Mouse (Mus musculus): ENCODE results near the gene Slc16a7. TPM values are rescaled to one million over a fixed set of nuclear protein-coding genes. Genes with fewer than 3 reads are reported as not detected.

The Slc16a7 gene
- polyA plus RNA-seq, 1 experiment = 0.46 TPM

DNA sequence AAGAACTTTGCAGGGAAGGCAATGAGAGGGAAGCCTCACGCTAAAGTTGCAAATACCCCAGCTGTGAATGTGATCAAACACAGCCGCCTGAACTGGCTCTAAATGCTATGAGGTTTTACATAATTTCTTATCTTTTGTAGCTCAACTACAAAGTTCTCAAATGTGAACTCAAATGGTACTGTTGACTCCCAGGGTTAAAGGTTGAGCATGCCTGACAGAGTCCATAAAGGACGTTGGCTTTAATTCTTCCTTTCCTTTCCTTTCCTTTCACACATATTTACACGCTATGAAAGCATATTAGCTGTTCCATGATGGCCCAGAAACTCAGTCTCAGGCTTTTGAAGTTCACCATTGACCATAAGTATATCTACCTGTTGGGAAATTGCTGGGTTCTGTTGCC is 42.9 kb downstream of the Slc16a7 start:
- no peak for TF ChIP-seq POLR2A (IDR thresholded peaks at IDR 0.05; ENCODE audit: low read depth, low read length)
- no peak for TF ChIP-seq CTCF (IDR thresholded peaks at IDR 0.05; ENCODE audit: extremely low read depth, insufficient read length, insufficient replicate concordance, low read depth, low read length)
- Histone ChIP-seq H3K27ac (ENCODE audit: insufficient read depth, low read depth, low read length) (no peak overlapping the region), H3K4me1 (ENCODE audit: control insufficient read depth, insufficient read depth, insufficient read length, low read length) (no peaks in the 10 kb centered on the region), H3K27me3 (ENCODE audit: control insufficient read depth, insufficient read depth, low read length) (no peaks in the 10 kb centered on the region), H3K4me3 (ENCODE audit: low read depth, low read length) (no peak overlapping the region), H3K36me3 (ENCODE audit: control insufficient read depth, insufficient read depth, low read length) (no peaks in the 10 kb centered on the region)
- 34% methylated on average over 4 of the region's 4 CpGs for WGBS

DNA sequence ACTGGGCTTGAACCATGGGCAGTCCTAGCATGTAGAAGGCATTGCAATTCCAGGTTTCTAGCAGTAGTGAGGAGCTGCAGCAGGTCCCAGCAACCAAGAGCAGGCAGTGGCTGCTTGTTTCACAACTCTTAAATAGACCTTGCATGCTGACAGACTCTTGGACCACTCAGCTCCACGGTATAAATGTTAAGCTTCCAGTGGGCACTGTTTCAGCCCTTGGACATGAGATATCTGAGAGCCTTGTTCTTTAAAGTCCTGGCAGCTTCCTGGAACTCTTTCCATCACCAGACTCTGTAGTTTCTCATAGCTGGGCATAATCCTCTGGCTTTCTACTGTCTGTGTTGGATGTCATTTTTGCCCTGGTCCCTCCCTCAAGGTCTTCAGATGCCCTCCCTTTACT is 43.7 kb downstream of the Slc16a7 start:
- no peaks in the 10 kb centered on the region for H3K27me3 ChIP-seq (ENCODE audit: control insufficient read depth, insufficient read depth, low read length)
- H3K27ac ChIP-seq (ENCODE audit: insufficient read depth, low read depth, low read length) = no peak overlapping the region
- H3K4me3 ChIP-seq (ENCODE audit: low read depth, low read length) = no peak overlapping the region
- TF ChIP-seq CTCF (IDR thresholded peaks at IDR 0.05; ENCODE audit: extremely low read depth, insufficient read length, insufficient replicate concordance, low read depth, low read length) (no peak), POLR2A (IDR thresholded peaks at IDR 0.05; ENCODE audit: low read depth, low read length) (no peak)
- no peaks in the 10 kb centered on the region for H3K36me3 ChIP-seq (ENCODE audit: control insufficient read depth, insufficient read depth, low read length)
- 76% methylated on average over 1 of the region's 1 CpGs for WGBS
- H3K4me1 ChIP-seq (ENCODE audit: control insufficient read depth, insufficient read depth, insufficient read length, low read length) = no peaks in the 10 kb centered on the region

DNA sequence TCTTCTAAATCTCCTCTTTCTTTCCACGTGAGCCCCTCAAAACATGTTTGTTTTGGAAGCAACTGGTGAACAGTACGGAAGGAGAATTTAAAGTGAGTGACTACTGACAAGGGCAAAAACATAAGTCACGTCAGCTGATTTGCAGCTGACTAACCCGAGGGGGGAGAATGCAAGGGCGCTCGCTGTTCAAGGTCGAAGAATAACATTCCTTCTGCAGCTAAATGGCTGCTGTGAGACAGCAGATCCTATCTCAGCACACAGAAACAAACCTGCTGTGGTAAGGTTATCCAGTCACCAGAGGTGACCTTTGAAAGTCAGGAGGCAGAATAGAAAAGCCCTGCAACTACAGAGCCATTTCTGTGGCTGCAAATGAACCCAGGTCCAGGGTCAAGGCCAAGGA is 47.1 kb downstream of the Slc16a7 start:
- Histone ChIP-seq H3K36me3 (ENCODE audit: control insufficient read depth, insufficient read depth, low read length) (no peaks in the 10 kb centered on the region), H3K27me3 (ENCODE audit: control insufficient read depth, insufficient read depth, low read length) (no peaks in the 10 kb centered on the region), H3K27ac (ENCODE audit: insufficient read depth, low read depth, low read length) (no peak overlapping the region), H3K4me3 (ENCODE audit: low read depth, low read length) (no peak overlapping the region), H3K4me1 (ENCODE audit: control insufficient read depth, insufficient read depth, insufficient read length, low read length) (no peaks in the 10 kb centered on the region)
- TF ChIP-seq CTCF (IDR thresholded peaks at IDR 0.05; ENCODE audit: extremely low read depth, insufficient read length, insufficient replicate concordance, low read depth, low read length) (no peak), POLR2A (IDR thresholded peaks at IDR 0.05; ENCODE audit: low read depth, low read length) (no peak)
- 78% methylated on average over 7 of the region's 7 CpGs for WGBS

- Histone ChIP-seq H3K27ac (ENCODE audit: insufficient read depth, low read depth, low read length) (no peak overlapping the region), H3K27me3 (ENCODE audit: control insufficient read depth, insufficient read depth, low read length) (no peaks in the 10 kb centered on the region), H3K4me1 (ENCODE audit: control insufficient read depth, insufficient read depth, insufficient read length, low read length) (no peaks in the 10 kb centered on the region), H3K36me3 (ENCODE audit: control insufficient read depth, insufficient read depth, low read length) (no peaks in the 10 kb centered on the region), H3K4me3 (ENCODE audit: low read depth, low read length) (no peak overlapping the region)
- 55% methylated on average over 5 of the region's 5 CpGs for WGBS
- TF ChIP-seq CTCF (IDR thresholded peaks at IDR 0.05; ENCODE audit: extremely low read depth, insufficient read length, insufficient replicate concordance, low read depth, low read length) = no peak
- no peak for TF ChIP-seq POLR2A (IDR thresholded peaks at IDR 0.05; ENCODE audit: low read depth, low read length)
Observed at GRCm38 (mm10) chr10:125333799-125334198, 55.5 kb downstream of the Slc16a7 start.

DNA sequence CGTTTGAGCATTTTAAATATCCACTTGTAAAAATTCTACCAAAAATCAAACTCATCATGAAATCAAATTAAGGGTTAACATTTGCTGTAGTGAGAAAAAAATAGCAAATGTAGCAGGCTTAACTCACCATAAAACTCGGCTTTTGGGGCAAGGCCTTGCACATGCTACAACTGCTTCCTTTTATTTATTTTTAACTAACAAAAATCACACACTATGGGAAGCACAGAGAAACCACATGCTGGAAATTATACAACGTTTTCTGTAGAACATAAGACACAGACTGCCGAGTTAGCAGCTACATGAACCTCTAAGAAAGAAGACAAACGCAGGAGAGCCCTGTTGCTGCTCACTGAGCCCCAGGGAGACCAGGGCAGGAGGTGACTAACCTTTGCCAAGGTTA is 57.9 kb downstream of the Slc16a7 start:
- no peaks in the 10 kb centered on the region for H3K4me1 ChIP-seq (ENCODE audit: control insufficient read depth, insufficient read depth, insufficient read length, low read length)
- H3K36me3 ChIP-seq (ENCODE audit: control insufficient read depth, insufficient read depth, low read length) = no peaks in the 10 kb centered on the region
- no peak overlapping the region for H3K27ac ChIP-seq (ENCODE audit: insufficient read depth, low read depth, low read length)
- TF ChIP-seq POLR2A (IDR thresholded peaks at IDR 0.05; ENCODE audit: low read depth, low read length) (no peak), CTCF (IDR thresholded peaks at IDR 0.05; ENCODE audit: extremely low read depth, insufficient read length, insufficient replicate concordance, low read depth, low read length) (no peak)
- H3K27me3 ChIP-seq (ENCODE audit: control insufficient read depth, insufficient read depth, low read length) = no peaks in the 10 kb centered on the region
- WGBS = 49% methylated on average over 5 of the region's 5 CpGs
- H3K4me3 ChIP-seq (ENCODE audit: low read depth, low read length) = no peak overlapping the region

DNA sequence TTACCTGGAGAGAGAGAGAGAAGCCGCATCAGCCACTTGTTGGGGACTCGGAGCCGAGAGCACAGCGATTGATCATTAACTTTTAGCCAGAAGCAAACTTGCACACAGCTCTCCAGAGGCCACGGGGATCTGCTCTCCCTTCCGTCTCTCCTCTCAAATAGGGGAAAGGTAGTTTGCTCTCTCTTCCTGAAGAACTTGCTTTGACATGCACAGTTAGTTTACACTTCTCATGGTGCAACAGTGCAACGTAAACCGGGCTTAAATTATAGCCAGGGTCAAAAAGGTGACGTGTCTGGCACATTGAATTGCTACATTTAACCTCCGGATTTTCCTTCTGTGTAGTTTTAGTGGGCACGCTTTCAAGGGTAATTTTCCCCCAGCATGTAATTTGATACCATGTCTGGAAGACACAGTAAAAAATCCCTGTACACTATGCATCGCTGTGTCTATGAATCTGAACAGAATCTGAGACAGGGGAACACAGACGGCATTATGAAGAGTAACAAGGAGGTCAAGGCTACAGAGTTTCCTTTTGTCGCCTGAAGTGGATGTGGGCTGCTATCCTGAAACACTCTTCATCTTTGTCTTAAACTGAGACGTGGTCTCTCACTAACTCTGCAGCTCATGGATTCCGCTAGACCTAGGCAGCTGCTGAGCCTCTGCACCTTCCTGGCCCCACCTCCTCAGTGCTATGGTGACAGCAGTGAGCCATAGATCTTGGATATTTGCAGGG is 60.8 kb downstream of the Slc16a7 start:
- H3K27ac ChIP-seq (ENCODE audit: insufficient read depth, low read depth, low read length) = no peak overlapping the region
- H3K4me3 ChIP-seq (ENCODE audit: low read depth, low read length) = no peak overlapping the region
- 16% methylated on average over 16 of the region's 16 CpGs for WGBS
- H3K36me3 ChIP-seq (ENCODE audit: control insufficient read depth, insufficient read depth, low read length) = no peaks in the 10 kb centered on the region
- H3K4me1 ChIP-seq (ENCODE audit: control insufficient read depth, insufficient read depth, insufficient read length, low read length) = no peaks in the 10 kb centered on the region
- H3K27me3 ChIP-seq (ENCODE audit: control insufficient read depth, insufficient read depth, low read length) = no peaks in the 10 kb centered on the region
- no peak for TF ChIP-seq POLR2A (IDR thresholded peaks at IDR 0.05; ENCODE audit: low read depth, low read length)

DNA sequence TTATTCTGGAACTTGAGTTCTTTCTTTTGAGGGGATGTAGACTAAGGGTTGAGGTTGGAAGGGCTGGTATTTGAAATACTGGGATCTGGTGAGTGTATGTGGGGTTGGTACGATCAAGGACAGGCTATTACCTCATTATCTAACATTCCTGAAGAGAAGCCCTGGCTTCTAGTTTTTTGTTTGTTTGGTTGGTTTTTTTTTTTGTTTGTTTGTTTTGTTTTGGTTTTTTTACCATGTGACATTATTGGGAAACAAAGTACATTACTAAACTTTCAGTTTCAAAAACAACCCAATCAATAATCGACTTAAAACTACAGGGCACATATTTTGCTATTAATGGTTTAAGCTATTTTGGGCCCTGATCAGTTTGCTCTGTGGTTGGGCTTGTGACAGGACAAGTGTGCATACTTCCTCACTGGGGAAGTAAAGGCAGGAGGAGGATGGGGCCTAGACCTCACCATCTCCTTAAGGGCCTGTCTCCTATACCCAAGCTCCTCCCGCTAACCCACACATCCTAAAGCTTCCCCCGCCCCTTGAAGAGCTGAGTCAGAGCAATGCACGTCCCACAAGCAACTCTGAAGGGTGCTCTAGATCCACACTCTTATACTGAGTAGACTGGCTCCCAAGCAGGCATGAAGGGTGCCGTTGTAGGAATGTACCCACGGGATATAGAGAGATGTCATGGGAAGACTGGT is 64.2 kb downstream of the Slc16a7 start:
- Histone ChIP-seq H3K4me3 (ENCODE audit: low read depth, low read length) (no peak overlapping the region), H3K4me1 (ENCODE audit: control insufficient read depth, insufficient read depth, insufficient read length, low read length) (no peaks in the 10 kb centered on the region), H3K36me3 (ENCODE audit: control insufficient read depth, insufficient read depth, low read length) (no peaks in the 10 kb centered on the region), H3K27me3 (ENCODE audit: control insufficient read depth, insufficient read depth, low read length) (no peaks in the 10 kb centered on the region), H3K27ac (ENCODE audit: insufficient read depth, low read depth, low read length) (no peak overlapping the region)
- WGBS = 87% methylated on average over 7 of the region's 7 CpGs
- TF ChIP-seq POLR2A (IDR thresholded peaks at IDR 0.05; ENCODE audit: low read depth, low read length) = no peak
- TF ChIP-seq CTCF (IDR thresholded peaks at IDR 0.05; ENCODE audit: extremely low read depth, insufficient read length, insufficient replicate concordance, low read depth, low read length) = no peak
